Mouse (Mus musculus): ENCODE results near the gene Recql5. TPM values are rescaled to one million over a fixed set of nuclear protein-coding genes. Genes with fewer than 3 reads are reported as not detected.

Gene Recql5
- polyA plus RNA-seq, 1 experiment = 40.9 TPM

GRCm38 (mm10) chr11:115911632-115912376 lies 21.5 kb downstream of the Recql5 start, which contains the start of gene Smim6:
TSS of gene Smim6 (plus strand) at chr11:115912017.
- TF ChIP-seq CTCF (IDR thresholded peaks at IDR 0.05; ENCODE audit: control insufficient read depth, insufficient read depth, low read length) = no peak
- no peak for TF ChIP-seq POLR2A (IDR thresholded peaks at IDR 0.05; ENCODE audit: borderline replicate concordance, control insufficient read depth, low read depth, low read length)
- H3K4me1 ChIP-seq (ENCODE audit: control insufficient read depth, insufficient read depth, low read length) = peaks cover 19% of the 10 kb centered on the region
- no peak within 1 kb of the TSS for H3K4me3 ChIP-seq (replicated peaks; ENCODE audit: control insufficient read depth, low read depth, low read length)
- peak within 1 kb of the TSS; percentile 87 for H3K27ac ChIP-seq (ENCODE audit: control insufficient read depth, insufficient read depth, low read depth, low read length, poor library complexity)
- WGBS = 11% methylated on average over 11 of the region's 11 CpGs

GRCm38 (mm10) chr11:115911134-115911561 lies 22.1 kb downstream of the Recql5 start:
- WGBS = 5% methylated on average over 5 of the region's 5 CpGs
- H3K27ac ChIP-seq (ENCODE audit: control insufficient read depth, insufficient read depth, low read depth, low read length, poor library complexity) = peak overlapping the region; percentile 87
- peaks cover 19% of the 10 kb centered on the region for H3K4me1 ChIP-seq (ENCODE audit: control insufficient read depth, insufficient read depth, low read length)
- H3K4me3 ChIP-seq (replicated peaks; ENCODE audit: control insufficient read depth, low read depth, low read length) = no peak overlapping the region
- no peak for TF ChIP-seq CTCF (IDR thresholded peaks at IDR 0.05; ENCODE audit: control insufficient read depth, insufficient read depth, low read length)
- TF ChIP-seq POLR2A (IDR thresholded peaks at IDR 0.05; ENCODE audit: borderline replicate concordance, control insufficient read depth, low read depth, low read length) = no peak

GRCm38 (mm10) chr11:115906521-115906920 lies 26.8 kb downstream of the Recql5 start:
- Histone ChIP-seq H3K4me3 (replicated peaks; ENCODE audit: control insufficient read depth, low read depth, low read length) (no peak overlapping the region), H3K4me1 (ENCODE audit: control insufficient read depth, insufficient read depth, low read length) (peaks cover 22% of the 10 kb centered on the region), H3K27ac (ENCODE audit: control insufficient read depth, insufficient read depth, low read depth, low read length, poor library complexity) (no peak overlapping the region)
- 91% methylated on average over 5 of the region's 5 CpGs for WGBS
- TF ChIP-seq POLR2A (IDR thresholded peaks at IDR 0.05; ENCODE audit: borderline replicate concordance, control insufficient read depth, low read depth, low read length) = no peak
- TF ChIP-seq CTCF (IDR thresholded peaks at IDR 0.05; ENCODE audit: control insufficient read depth, insufficient read depth, low read length) = no peak

- Histone ChIP-seq H3K4me1 (ENCODE audit: control insufficient read depth, insufficient read depth, low read length) (peaks cover 19% of the 10 kb centered on the region), H3K4me3 (replicated peaks; ENCODE audit: control insufficient read depth, low read depth, low read length) (no peak overlapping the region), H3K27ac (ENCODE audit: control insufficient read depth, insufficient read depth, low read depth, low read length, poor library complexity) (no peak overlapping the region; the same call in 1 of the 2 replicates)
- TF ChIP-seq CTCF (IDR thresholded peaks at IDR 0.05; ENCODE audit: control insufficient read depth, insufficient read depth, low read length) = no peak
- TF ChIP-seq POLR2A (IDR thresholded peaks at IDR 0.05; ENCODE audit: borderline replicate concordance, control insufficient read depth, low read depth, low read length) = no peak
- 87% methylated on average over 3 of the region's 3 CpGs for WGBS
Measured at GRCm38 (mm10) chr11:115906116-115906515, 27.2 kb downstream of the Recql5 start.

GRCm38 (mm10) chr11:115904956-115905790 lies 28.1 kb downstream of the Recql5 start:
- no peak overlapping the region for H3K4me3 ChIP-seq (replicated peaks; ENCODE audit: control insufficient read depth, low read depth, low read length)
- TF ChIP-seq POLR2A (IDR thresholded peaks at IDR 0.05; ENCODE audit: borderline replicate concordance, control insufficient read depth, low read depth, low read length) (no peak), CTCF (IDR thresholded peaks at IDR 0.05; ENCODE audit: control insufficient read depth, insufficient read depth, low read length) (0 out of 2 replicates have a peak, but pooled peaks have one; percentile 4)
- 83% methylated on average over 16 of the region's 16 CpGs for WGBS
- H3K27ac ChIP-seq (ENCODE audit: control insufficient read depth, insufficient read depth, low read depth, low read length, poor library complexity) = peak overlapping the region; percentile 96
- H3K4me1 ChIP-seq (ENCODE audit: control insufficient read depth, insufficient read depth, low read length) = peaks cover 19% of the 10 kb centered on the region

- Histone ChIP-seq H3K4me1 (ENCODE audit: control insufficient read depth, insufficient read depth, low read length) (peaks cover 18% of the 10 kb centered on the region), H3K4me3 (replicated peaks; ENCODE audit: control insufficient read depth, low read depth, low read length) (no peak overlapping the region), H3K27ac (ENCODE audit: control insufficient read depth, insufficient read depth, low read depth, low read length, poor library complexity) (peak overlapping the region; percentile 96)
- 62% methylated on average over 8 of the region's 8 CpGs for WGBS
- TF ChIP-seq CTCF (IDR thresholded peaks at IDR 0.05; ENCODE audit: control insufficient read depth, insufficient read depth, low read length) (no peak), POLR2A (IDR thresholded peaks at IDR 0.05; ENCODE audit: borderline replicate concordance, control insufficient read depth, low read depth, low read length) (no peak)
Measured at GRCm38 (mm10) chr11:115904231-115904955, 28.9 kb downstream of the Recql5 start.

- WGBS = 23% methylated on average over 11 of the region's 11 CpGs
- no peak overlapping the region for H3K4me3 ChIP-seq (replicated peaks; ENCODE audit: control insufficient read depth, low read depth, low read length)
- peak overlapping the region; percentile 96 for H3K27ac ChIP-seq (ENCODE audit: control insufficient read depth, insufficient read depth, low read depth, low read length, poor library complexity)
- TF ChIP-seq CTCF (IDR thresholded peaks at IDR 0.05; ENCODE audit: control insufficient read depth, insufficient read depth, low read length) (no peak), POLR2A (IDR thresholded peaks at IDR 0.05; ENCODE audit: borderline replicate concordance, control insufficient read depth, low read depth, low read length) (peak; percentile 16; the same call in 1 of the 2 replicates)
- H3K4me1 ChIP-seq (ENCODE audit: control insufficient read depth, insufficient read depth, low read length) = peaks cover 18% of the 10 kb centered on the region; the same call in 1 of the 2 replicates
Measured at GRCm38 (mm10) chr11:115903384-115904230, 29.7 kb downstream of the Recql5 start.

Measured in bone marrow, adult 2 months (tissue).